Mouse (Mus musculus) neural tube, embryonic 13.5 days (tissue): ENCODE data around the gene Slc4a1. TPM values are rescaled to one million over a fixed set of nuclear protein-coding genes. Genes with fewer than 3 reads are reported as not detected.

Experiments
- ATAC-seq: fragments of 200-750 bp; cut with Nextera tagmentation; 2 replicates; pipeline ENCODE4 v1.8.0; 2017; ENCODE audit warnings: low read depth, mild to moderate bottlenecking, moderate TSS enrichment, moderate library complexity
- H3K27ac ChIP-seq: fragments of 300-500 bp; sonication (generic); replicated peaks from 2 replicates; pipeline ENCODE4 v1.5.1; 2015; ENCODE audit warnings: moderate library complexity, mild to moderate bottlenecking, inconsistent platforms
- H3K27me3 ChIP-seq: fragments of 300-500 bp; sonication (generic); 2 replicates; pipeline ENCODE4 v1.6.1; 2015; ENCODE audit warnings: mild to moderate bottlenecking, inconsistent platforms
- H3K36me3 ChIP-seq: fragments of 300-500 bp; sonication (generic); 2 replicates; pipeline ENCODE4 v1.6.1; 2015; ENCODE audit warnings: mild to moderate bottlenecking, inconsistent platforms
- H3K4me1 ChIP-seq: fragments of 300-500 bp; sonication (generic); replicated peaks from 2 replicates; pipeline ENCODE4 v1.6.1; 2015; ENCODE audit warnings: inconsistent platforms
- H3K4me2 ChIP-seq: fragments of 300-500 bp; sonication (generic); 2 replicates; pipeline ENCODE4 v1.6.1; 2015; ENCODE audit warnings: inconsistent platforms, mild to moderate bottlenecking, moderate library complexity
- H3K4me3 ChIP-seq: fragments of 300-500 bp; sonication (generic); 2 replicates; pipeline ENCODE4 v1.5.1; 2015; ENCODE audit warnings: mild to moderate bottlenecking, inconsistent platforms
- H3K9ac ChIP-seq: fragments of 300-500 bp; sonication (generic); 2 replicates; pipeline ENCODE4 v1.6.1; 2015; ENCODE audit warnings: moderate library complexity, mild to moderate bottlenecking, inconsistent platforms
- H3K9me3 ChIP-seq: fragments of 300-500 bp; sonication (generic); 2 replicates; pipeline ENCODE4 v1.6.1; 2016; ENCODE audit warnings: inconsistent platforms
- WGBS: fragments of 180-500 bp; shearing (Covaris S2); methylation state at CpG from one replicate; pipeline ENCODE4 v1.1.7; 2015; 5-methylcytosine and 5-hydroxymethylcytosine counted together
- polyA plus RNA-seq: library from polyadenylated mRNA; unstranded; fragments of >200 nt; fragmentation: Nextera tagmentation; extraction: Ambion mirVana; gene quantifications from 2 replicates; pipeline ENCODE4 v1.2.1, GENCODE M21; 2015

Gene Slc4a1
- polyA plus RNA-seq, 1 experiment from 2014 or later, result 4.2 TPM

GRCm38 (mm10) chr11:102383365-102384136 is 17.5 kb upstream of the Slc4a1 start:
- no peak for ATAC-seq
- Histone ChIP-seq H3K9me3 (0 out of 2 replicates have a peak, but pooled peaks cover 6% of the 10 kb centered on the region), H3K4me3 (no peak overlapping the region), H3K9ac (no peak overlapping the region), H3K27me3 (no peaks in the 10 kb centered on the region), H3K36me3 (no peaks in the 10 kb centered on the region), H3K27ac (no peak overlapping the region), H3K4me1 (peaks cover 7% of the 10 kb centered on the region; the same call in 1 of the 2 replicates), H3K4me2 (no peak overlapping the region)
- 97% methylated on average over 1 of the region's 1 CpGs for WGBS

GRCm38 (mm10) chr11:102382794-102383193 is 16.8 kb upstream of the Slc4a1 start:
- Histone ChIP-seq H3K4me1 (peaks cover 7% of the 10 kb centered on the region; the same call in 1 of the 2 replicates), H3K27me3 (no peaks in the 10 kb centered on the region), H3K4me2 (no peak overlapping the region), H3K27ac (no peak overlapping the region), H3K36me3 (no peaks in the 10 kb centered on the region), H3K4me3 (no peak overlapping the region), H3K9ac (no peak overlapping the region), H3K9me3 (0 out of 2 replicates have a peak, but pooled peaks cover 6% of the 10 kb centered on the region)
- 91% methylated on average over 3 of the region's 3 CpGs for WGBS
- ATAC-seq, result no peak

- Histone ChIP-seq H3K4me1 (peaks cover 10% of the 10 kb centered on the region), H3K36me3 (no peaks in the 10 kb centered on the region), H3K4me3 (no peak overlapping the region), H3K27ac (no peak overlapping the region), H3K4me2 (no peak overlapping the region), H3K9me3 (0 out of 2 replicates have a peak, but pooled peaks cover 6% of the 10 kb centered on the region), H3K9ac (no peak overlapping the region), H3K27me3 (no peaks in the 10 kb centered on the region)
- 46% methylated on average over 4 of the region's 4 CpGs for WGBS
- ATAC-seq, result no peak
These were observed 15.5 kb upstream of the Slc4a1 start for GRCm38 (mm10) chr11:102381341-102382100.

- H3K27me3 ChIP-seq, result no peaks in the 10 kb centered on the region
- no peaks in the 10 kb centered on the region for H3K36me3 ChIP-seq
- ATAC-seq, result no peak
- 0 out of 2 replicates have a peak, but pooled peaks cover 6% of the 10 kb centered on the region for H3K9me3 ChIP-seq
- H3K9ac ChIP-seq, result no peak overlapping the region
- 80% methylated on average over 5 of the region's 5 CpGs for WGBS
- no peak overlapping the region for H3K27ac ChIP-seq
- H3K4me3 ChIP-seq, result no peak overlapping the region
- peaks cover 24% of the 10 kb centered on the region for H3K4me1 ChIP-seq
- no peak overlapping the region for H3K4me2 ChIP-seq
These were observed 14.1 kb upstream of the Slc4a1 start for GRCm38 (mm10) chr11:102380091-102380490.

GRCm38 (mm10) chr11:102377186-102377585 is 11.2 kb upstream of the Slc4a1 start:
- H3K9ac ChIP-seq, result no peak overlapping the region
- 61% methylated on average over 12 of the region's 12 CpGs for WGBS
- 0 out of 2 replicates have a peak, but pooled peaks cover 4% of the 10 kb centered on the region for H3K27me3 ChIP-seq
- no peak overlapping the region for H3K27ac ChIP-seq
- peaks cover 25% of the 10 kb centered on the region for H3K4me1 ChIP-seq
- H3K9me3 ChIP-seq, result 0 out of 2 replicates have a peak, but pooled peaks cover 6% of the 10 kb centered on the region
- no peak overlapping the region for H3K4me2 ChIP-seq
- ATAC-seq, result no peak
- no peaks in the 10 kb centered on the region for H3K36me3 ChIP-seq
- H3K4me3 ChIP-seq, result no peak overlapping the region

- Histone ChIP-seq H3K4me3 (no peak overlapping the region), H3K27ac (peak overlapping the region; percentile 38; the same call in 1 of the 2 replicates), H3K9me3 (0 out of 2 replicates have a peak, but pooled peaks cover 6% of the 10 kb centered on the region), H3K4me1 (peaks cover 21% of the 10 kb centered on the region), H3K27me3 (0 out of 2 replicates have a peak, but pooled peaks cover 4% of the 10 kb centered on the region), H3K9ac (0 out of 2 replicates have a peak overlapping the region, but pooled peaks have one; percentile 31), H3K4me2 (peak overlapping the region; percentile 46), H3K36me3 (no peaks in the 10 kb centered on the region)
- 18% methylated on average over 8 of the region's 8 CpGs for WGBS
- ATAC-seq, result no peak
These were observed 10.3 kb upstream of the Slc4a1 start for GRCm38 (mm10) chr11:102376196-102376835.

GRCm38 (mm10) chr11:102375196-102376173 is 9.5 kb upstream of the Slc4a1 start:
- Histone ChIP-seq H3K9me3 (0 out of 2 replicates have a peak, but pooled peaks cover 6% of the 10 kb centered on the region), H3K9ac (0 out of 2 replicates have a peak overlapping the region, but pooled peaks have one; percentile 31), H3K4me2 (peak overlapping the region; percentile 46), H3K36me3 (no peaks in the 10 kb centered on the region), H3K27me3 (0 out of 2 replicates have a peak, but pooled peaks cover 4% of the 10 kb centered on the region), H3K27ac (no peak overlapping the region), H3K4me1 (peaks cover 17% of the 10 kb centered on the region), H3K4me3 (peak overlapping the region; percentile 8; the same call in 1 of the 2 replicates)
- no peak for ATAC-seq
- WGBS, result 6% methylated on average over 23 of the region's 23 CpGs

- H3K9me3 ChIP-seq, result 0 out of 2 replicates have a peak, but pooled peaks cover 5% of the 10 kb centered on the region
- WGBS, result 76% methylated on average over 7 of the region's 7 CpGs
- H3K4me3 ChIP-seq, result no peak overlapping the region
- no peak for ATAC-seq
- peaks cover 17% of the 10 kb centered on the region for H3K4me1 ChIP-seq
- H3K4me2 ChIP-seq, result no peak overlapping the region
- 0 out of 2 replicates have a peak, but pooled peaks cover 4% of the 10 kb centered on the region for H3K27me3 ChIP-seq
- H3K27ac ChIP-seq, result no peak overlapping the region
- H3K9ac ChIP-seq, result no peak overlapping the region
- H3K36me3 ChIP-seq, result no peaks in the 10 kb centered on the region
These were observed 8.2 kb upstream of the Slc4a1 start for GRCm38 (mm10) chr11:102374108-102374725.

- Histone ChIP-seq H3K4me2 (no peak overlapping the region), H3K9ac (no peak overlapping the region), H3K27me3 (0 out of 2 replicates have a peak, but pooled peaks cover 4% of the 10 kb centered on the region), H3K4me1 (peaks cover 17% of the 10 kb centered on the region), H3K27ac (no peak overlapping the region), H3K9me3 (no peaks in the 10 kb centered on the region), H3K4me3 (no peak overlapping the region), H3K36me3 (no peaks in the 10 kb centered on the region)
- ATAC-seq, result no peak
- 29% methylated on average over 2 of the region's 2 CpGs for WGBS
These were observed 7.6 kb upstream of the Slc4a1 start for GRCm38 (mm10) chr11:102373646-102374045.

GRCm38 (mm10) chr11:102372936-102373335 is 6.9 kb upstream of the Slc4a1 start:
- WGBS, result 41% methylated on average over 14 of the region's 14 CpGs
- no peak overlapping the region for H3K4me3 ChIP-seq

More at GRCm38 (mm10) chr11:102372936-102373335, 6.9 kb upstream of the Slc4a1 start:
- peaks cover 17% of the 10 kb centered on the region for H3K4me1 ChIP-seq
- 0 out of 2 replicates have a peak, but pooled peaks cover 4% of the 10 kb centered on the region for H3K27me3 ChIP-seq
- H3K9me3 ChIP-seq, result no peaks in the 10 kb centered on the region
- H3K9ac ChIP-seq, result no peak overlapping the region
- no peak overlapping the region for H3K27ac ChIP-seq
- H3K36me3 ChIP-seq, result no peaks in the 10 kb centered on the region
- H3K4me2 ChIP-seq, result no peak overlapping the region
- no peak for ATAC-seq
